Mouse (Mus musculus): Measurements from ENCODE around the gene Ptpn3.
"Not testable (repeated sequence)": the region's sequence is repeated elsewhere in the genome, so short reads cannot be mapped to it uniquely, and the experiment has no call there.

Gene Ptpn3

GRCm38 (mm10) chr4:57298181-57298580, 3.5 kb downstream of the Ptpn3 start:
- no peak for DNase-seq

GRCm38 (mm10) chr4:57294971-57295656, 6.5 kb downstream of the Ptpn3 start:
- DNase-seq = peak; percentile 74

GRCm38 (mm10) chr4:57292670-57293069, 9.0 kb downstream of the Ptpn3 start:
- DNase-seq = no peak

GRCm38 (mm10) chr4:57290049-57290448, 11.6 kb downstream of the Ptpn3 start:
- DNase-seq = no peak

- DNase-seq = no peak
Measured at GRCm38 (mm10) chr4:57287808-57288207, 13.8 kb downstream of the Ptpn3 start.

GRCm38 (mm10) chr4:57285251-57285650, 16.4 kb downstream of the Ptpn3 start:
- DNase-seq = no peak

- DNase-seq = no peak
Measured at GRCm38 (mm10) chr4:57283189-57283588, 18.4 kb downstream of the Ptpn3 start.

- no peak for DNase-seq
Measured at GRCm38 (mm10) chr4:57282630-57283029, 19.0 kb downstream of the Ptpn3 start.

GRCm38 (mm10) chr4:57282179-57282578, 19.5 kb downstream of the Ptpn3 start:
- no peak for DNase-seq

- DNase-seq = no peak
Measured at GRCm38 (mm10) chr4:57280888-57281287, 20.7 kb downstream of the Ptpn3 start.

- DNase-seq = peak; percentile 61
Measured at GRCm38 (mm10) chr4:57279229-57279628, 22.4 kb downstream of the Ptpn3 start.

GRCm38 (mm10) chr4:57278812-57279211, 22.8 kb downstream of the Ptpn3 start:
- DNase-seq = no peak

GRCm38 (mm10) chr4:57277671-57278070, 24.0 kb downstream of the Ptpn3 start:
- no peak for DNase-seq

GRCm38 (mm10) chr4:57275116-57275743, 26.4 kb downstream of the Ptpn3 start:
- DNase-seq = peak; percentile 69

GRCm38 (mm10) chr4:57273532-57274502, 27.8 kb downstream of the Ptpn3 start:
- no peak for DNase-seq

- DNase-seq = no peak
Measured at GRCm38 (mm10) chr4:57270991-57271390, 30.6 kb downstream of the Ptpn3 start.

GRCm38 (mm10) chr4:57270489-57270888, 31.1 kb downstream of the Ptpn3 start:
- DNase-seq = not testable (repeated sequence)

GRCm38 (mm10) chr4:57269344-57269743, 32.3 kb downstream of the Ptpn3 start:
- DNase-seq = no peak

GRCm38 (mm10) chr4:57268330-57268729, 33.3 kb downstream of the Ptpn3 start:
- DNase-seq = no peak

- DNase-seq = no peak
Measured at GRCm38 (mm10) chr4:57266389-57266788, 35.2 kb downstream of the Ptpn3 start.

GRCm38 (mm10) chr4:57263695-57264094, 37.9 kb downstream of the Ptpn3 start:
- DNase-seq = no peak

GRCm38 (mm10) chr4:57263061-57263685, 38.5 kb downstream of the Ptpn3 start:
- DNase-seq = no peak

- DNase-seq = no peak
Measured at GRCm38 (mm10) chr4:57262451-57262850, 39.2 kb downstream of the Ptpn3 start.
